Mouse (Mus musculus): ENCODE results near the gene Myct1.

DNA sequence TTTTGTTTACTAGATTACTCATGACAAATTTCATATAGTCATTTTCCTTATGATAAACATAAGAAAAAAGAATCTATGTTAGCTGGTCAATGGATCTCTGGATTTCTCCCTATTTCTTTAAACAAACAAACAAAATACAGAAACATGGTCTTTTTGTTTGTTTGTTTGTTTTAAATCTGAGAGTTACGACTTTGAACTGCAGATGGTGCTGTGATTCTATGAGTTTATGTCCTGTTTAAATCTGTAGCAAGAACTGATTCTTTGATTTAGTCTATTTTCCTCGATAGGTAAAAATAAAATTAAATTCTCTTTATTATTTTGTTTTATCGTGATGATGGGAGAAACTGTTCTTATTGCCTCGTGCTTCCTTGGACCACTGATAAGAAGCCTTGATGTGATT, 43.7 kb downstream of the Myct1 start:
- TF ChIP-seq ZC3H11A (IDR thresholded peaks at IDR 0.05; ENCODE audit: low read depth, low read length) (no peak), CTCF (conservative IDR thresholded peaks at IDR 0.05 in 1 of 2, IDR thresholded peaks at IDR 0.05 in 1 of 2; ENCODE audit: low read depth in 2 of 2, low read length in 2 of 2) (peak in 1 of 2 experiments; percentile 7; a peak in 1 of 4 replicates), MAFK (IDR thresholded peaks at IDR 0.05; ENCODE audit: insufficient replicate concordance, low read length) (no peak), POLR2A (IDR thresholded peaks at IDR 0.05; ENCODE audit: low read depth, low read length) (no peak), KAT2A (IDR thresholded peaks at IDR 0.05; ENCODE audit: insufficient replicate concordance, low read length) (no peak), SMC3 (IDR thresholded peaks at IDR 0.05; ENCODE audit: low read depth, low read length) (no peak)

All from CH12.LX (cell line).